Mouse (Mus musculus) c-Kit-positive CD71-positive TER-119-positive erythroid progenitor cells, embryonic 14.5 days (primary cell): ENCODE measurements around the gene Rasgef1b.
"Not testable (repeated sequence)": the region's sequence is repeated elsewhere in the genome, so short reads cannot be mapped to it uniquely, and the experiment has no call there.

ENCODE experiments used
- DNase-seq: peaks from one replicate; pipeline ENCODE4 v3.0.0-alpha.2; 2013; ENCODE audit warnings: low spot score

The Rasgef1b gene

GRCm38 (mm10) chr5:99251379-99252202, 477.3 kb downstream of the Rasgef1b start:
- DNase-seq: no peak

GRCm38 (mm10) chr5:99250820-99251219, 478.0 kb downstream of the Rasgef1b start:
- no peak for DNase-seq

DNA sequence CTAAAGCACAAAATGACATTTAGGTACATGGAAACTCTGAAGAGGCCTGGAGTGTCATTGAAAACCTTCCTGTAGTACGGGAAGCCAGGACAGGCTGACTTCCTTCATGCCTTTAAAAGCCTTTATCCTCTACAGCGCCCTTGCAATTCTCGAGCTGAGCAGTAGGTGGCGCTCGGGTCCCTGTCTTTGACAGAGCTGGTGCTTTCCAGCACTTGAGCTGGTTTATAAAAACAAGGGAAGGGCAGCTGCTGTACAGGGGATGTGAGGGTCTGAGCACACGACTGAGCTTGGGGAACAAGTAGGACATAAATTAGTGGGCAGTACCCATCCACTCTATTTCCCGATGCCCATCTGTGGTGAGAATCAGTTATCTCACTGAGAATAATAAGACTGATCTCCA, 480.4 kb downstream of the Rasgef1b start:
- DNase-seq: peak; percentile 83

- DNase-seq: no peak
Measured at GRCm38 (mm10) chr5:99247915-99248314, 480.9 kb downstream of the Rasgef1b start.

- no peak for DNase-seq
Measured at GRCm38 (mm10) chr5:99247441-99247840, 481.4 kb downstream of the Rasgef1b start.

- DNase-seq: no peak
Measured at GRCm38 (mm10) chr5:99246972-99247371, 481.9 kb downstream of the Rasgef1b start.

DNA sequence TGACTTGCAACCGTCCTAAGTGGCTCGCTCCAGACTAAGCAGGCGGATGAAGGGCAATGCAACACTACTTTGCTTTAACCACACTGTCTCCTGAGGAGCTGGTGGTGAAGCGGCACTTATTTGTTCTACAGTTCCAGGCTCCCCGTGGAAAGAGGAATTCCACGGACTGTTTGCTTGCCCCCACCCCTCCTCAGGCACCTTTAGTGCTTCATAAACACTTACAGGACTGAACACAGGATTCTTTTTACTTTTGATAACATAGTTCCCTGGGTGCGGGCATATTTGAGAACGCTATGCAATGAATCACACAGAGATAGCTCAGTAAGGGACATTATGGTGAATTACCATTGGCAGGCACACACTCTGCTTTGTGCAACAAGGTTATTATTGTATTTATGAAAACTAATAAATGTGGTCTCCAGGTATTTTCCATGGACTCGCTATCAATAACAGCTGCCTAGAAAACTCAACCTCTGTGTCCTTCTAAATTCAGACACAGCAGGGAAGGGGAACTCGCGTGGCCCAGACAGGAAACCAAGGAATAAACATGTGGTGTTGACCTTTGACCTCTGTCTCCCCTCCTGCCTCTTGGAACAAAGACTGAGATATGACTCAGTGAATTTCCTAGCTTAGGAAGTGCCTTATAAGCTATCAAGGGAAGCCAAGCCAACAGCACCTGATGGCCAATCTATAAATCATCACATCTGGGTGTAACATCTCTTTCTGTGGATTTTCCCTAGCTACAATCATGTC, 486.7 kb downstream of the Rasgef1b start:
- no peak for DNase-seq

DNA sequence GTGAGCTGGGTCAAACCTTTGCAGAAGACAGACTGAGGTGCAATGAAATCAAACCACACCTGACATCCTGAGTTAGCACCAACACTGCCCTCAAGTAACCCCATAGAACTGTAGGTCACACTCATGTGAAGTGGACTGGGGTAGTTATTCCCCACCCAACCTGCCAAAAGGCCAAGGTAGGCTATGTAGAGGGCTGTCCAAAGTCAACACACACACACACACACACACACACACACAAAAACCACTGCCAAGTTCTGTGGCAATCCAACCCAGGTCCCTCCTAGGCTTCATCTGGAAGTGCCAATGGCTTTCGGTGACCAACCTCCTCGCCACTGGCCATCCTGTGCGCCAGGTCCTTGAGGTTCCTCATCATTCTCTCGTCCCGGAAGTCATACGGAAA, 488.4 kb downstream of the Rasgef1b start:
- DNase-seq: no peak

- no peak for DNase-seq
Measured at GRCm38 (mm10) chr5:99239677-99240076, 489.2 kb downstream of the Rasgef1b start.

DNA sequence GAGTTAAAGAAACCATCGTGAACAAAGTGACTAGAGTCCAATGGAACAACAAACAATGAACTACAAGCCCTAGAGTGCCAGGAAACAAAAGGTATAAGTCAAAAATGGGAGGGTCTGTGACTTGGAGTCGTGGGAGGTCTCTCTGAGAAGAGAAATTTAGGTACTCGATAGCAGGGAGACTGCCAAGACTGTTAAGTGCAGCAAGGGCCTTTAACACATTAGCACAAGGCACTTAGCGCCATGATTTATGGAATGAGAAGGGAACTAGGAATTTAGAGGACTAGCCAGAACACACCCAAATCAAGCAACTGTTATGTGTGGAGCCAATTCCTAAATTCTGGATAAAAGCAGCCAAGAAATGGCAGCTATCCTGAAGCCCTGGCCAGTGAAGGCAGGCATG, 490.7 kb downstream of the Rasgef1b start:
- DNase-seq: no peak

- no peak for DNase-seq
Measured at GRCm38 (mm10) chr5:99236888-99237752, 491.7 kb downstream of the Rasgef1b start.

DNA sequence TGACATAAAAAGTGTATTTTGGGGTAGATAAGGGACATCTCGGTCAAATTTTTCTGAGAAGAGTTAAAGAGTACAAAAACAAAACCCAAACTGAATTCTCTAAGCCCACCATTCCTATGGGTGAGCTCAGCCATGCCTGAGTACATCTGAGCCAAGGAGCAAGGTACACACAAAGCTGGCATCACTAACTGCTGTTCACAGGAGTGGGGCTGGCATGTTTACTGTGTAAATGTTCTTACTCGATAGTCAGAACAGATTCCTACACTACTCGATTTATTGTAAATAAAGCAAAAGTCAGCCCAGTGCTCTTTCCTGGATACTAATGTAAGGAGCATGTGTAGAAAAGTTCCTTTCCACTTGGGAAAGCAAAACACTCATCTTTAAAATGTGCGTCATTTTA, 492.4 kb downstream of the Rasgef1b start:
- no peak for DNase-seq

DNA sequence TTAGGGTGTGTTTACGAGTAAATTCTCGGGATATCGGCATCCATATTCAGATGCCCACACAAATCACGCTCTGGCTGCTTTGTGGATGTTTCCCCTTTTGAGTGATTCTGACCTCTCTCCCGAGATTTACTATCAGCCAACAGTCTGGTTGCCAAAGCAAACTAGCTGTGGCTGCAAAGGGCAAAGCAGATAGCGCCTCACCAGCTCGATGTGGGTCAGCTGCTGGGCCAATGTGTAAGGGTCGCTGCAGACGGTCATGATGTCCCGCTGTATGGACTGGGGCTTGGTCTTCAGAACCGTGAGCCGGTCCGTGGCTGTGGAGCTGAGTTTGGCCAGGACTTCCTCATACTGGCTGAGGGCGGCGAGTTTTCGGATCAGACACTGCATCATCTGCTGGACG, 494.6 kb downstream of the Rasgef1b start:
- DNase-seq: no peak

- DNase-seq: no peak
Measured at GRCm38 (mm10) chr5:99233176-99233575, 495.7 kb downstream of the Rasgef1b start.

DNA sequence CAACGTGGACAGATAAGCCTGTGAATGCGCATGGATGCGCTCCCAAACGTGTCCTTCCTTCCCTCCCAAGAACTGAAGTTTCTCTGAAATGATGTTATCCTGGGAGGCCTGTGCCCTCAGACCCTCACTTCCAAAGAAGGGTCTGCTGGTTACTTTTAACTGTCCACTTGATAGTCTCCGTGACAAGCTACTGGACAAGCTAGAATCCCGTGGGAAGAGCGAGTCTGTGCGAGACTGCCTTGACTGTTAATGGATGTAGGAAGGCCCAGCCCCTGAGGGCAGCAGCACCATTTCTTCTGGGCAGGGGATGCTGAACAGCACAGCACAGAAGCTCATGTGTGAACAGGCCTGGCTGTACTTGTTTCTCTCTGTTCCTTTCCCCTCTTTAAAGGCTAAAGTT, 496.5 kb downstream of the Rasgef1b start:
- no peak for DNase-seq

- DNase-seq: no peak
Measured at GRCm38 (mm10) chr5:99230476-99230875, 498.4 kb downstream of the Rasgef1b start.

- no peak for DNase-seq
Measured at GRCm38 (mm10) chr5:99227361-99227760, 501.5 kb downstream of the Rasgef1b start.

- no peak for DNase-seq
Measured at GRCm38 (mm10) chr5:99224571-99225011, 504.3 kb downstream of the Rasgef1b start.

GRCm38 (mm10) chr5:99223869-99224498, 504.9 kb downstream of the Rasgef1b start:
- DNase-seq: no peak

- DNase-seq: no peak
Measured at GRCm38 (mm10) chr5:99218385-99218784, 510.5 kb downstream of the Rasgef1b start.

- DNase-seq: not testable (repeated sequence)
Measured at GRCm38 (mm10) chr5:99216588-99217152, 512.2 kb downstream of the Rasgef1b start.
